Mouse (Mus musculus) CH12.LX (cell line): ENCODE results near the gene Gmnn.

ENCODE experiments used
- USF1 ChIP-seq: IDR thresholded peaks from 2 replicates; pipeline ENCODE4 v1.6.1; 2014; ENCODE audit warnings: low read depth, mild to moderate bottlenecking, inconsistent platforms, low read length, improper control_type of control experiment
- ZNF384 ChIP-seq: IDR thresholded peaks from 2 replicates; pipeline ENCODE4 v1.6.1; 2012; ENCODE audit warnings: low read depth, low read length, improper control_type of control experiment, inconsistent platforms

DNA sequence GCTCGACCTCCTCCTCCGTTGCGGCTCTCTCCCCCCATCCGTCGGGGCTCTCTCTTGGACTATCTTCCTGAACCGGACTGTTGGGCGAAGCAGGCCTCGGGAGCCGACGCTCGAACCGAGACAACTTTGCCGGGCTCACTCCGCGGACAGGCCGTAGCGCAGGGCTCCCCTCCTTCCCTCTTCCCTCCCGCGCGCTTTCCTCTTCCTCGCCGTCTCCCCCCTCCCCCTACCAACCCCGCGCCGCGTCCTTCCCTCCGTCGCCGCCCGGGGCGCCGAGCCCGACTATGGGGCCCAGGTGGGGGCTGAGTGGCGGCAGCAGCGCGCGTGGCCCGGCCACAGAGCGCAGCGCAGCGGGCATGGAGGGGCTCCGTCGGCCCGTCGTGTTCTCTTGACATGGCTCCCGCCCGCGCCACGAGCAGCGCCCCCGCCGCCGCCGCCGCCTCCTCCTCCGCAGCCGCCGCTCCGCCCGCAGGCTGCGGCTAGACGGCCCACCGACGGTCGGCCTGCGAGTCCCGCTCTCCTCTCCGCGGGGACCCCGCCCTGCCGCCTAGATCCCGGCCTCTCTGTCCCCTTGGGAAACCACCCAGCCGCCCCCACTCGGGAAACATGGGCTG lies 39.7 kb upstream of the Gmnn start, which contains the start of gene BC005537:
- TF ChIP-seq ZNF384, result no peak
- TF ChIP-seq USF1, result no peak
